Mouse (Mus musculus): ENCODE measurements around the gene Wfikkn1. TPM values are rescaled to one million over a fixed set of nuclear protein-coding genes. Genes with fewer than 3 reads are reported as not detected.

Gene Wfikkn1
- polyA plus RNA-seq, 1 experiment from 2014 or later = 0.16 TPM

DNA sequence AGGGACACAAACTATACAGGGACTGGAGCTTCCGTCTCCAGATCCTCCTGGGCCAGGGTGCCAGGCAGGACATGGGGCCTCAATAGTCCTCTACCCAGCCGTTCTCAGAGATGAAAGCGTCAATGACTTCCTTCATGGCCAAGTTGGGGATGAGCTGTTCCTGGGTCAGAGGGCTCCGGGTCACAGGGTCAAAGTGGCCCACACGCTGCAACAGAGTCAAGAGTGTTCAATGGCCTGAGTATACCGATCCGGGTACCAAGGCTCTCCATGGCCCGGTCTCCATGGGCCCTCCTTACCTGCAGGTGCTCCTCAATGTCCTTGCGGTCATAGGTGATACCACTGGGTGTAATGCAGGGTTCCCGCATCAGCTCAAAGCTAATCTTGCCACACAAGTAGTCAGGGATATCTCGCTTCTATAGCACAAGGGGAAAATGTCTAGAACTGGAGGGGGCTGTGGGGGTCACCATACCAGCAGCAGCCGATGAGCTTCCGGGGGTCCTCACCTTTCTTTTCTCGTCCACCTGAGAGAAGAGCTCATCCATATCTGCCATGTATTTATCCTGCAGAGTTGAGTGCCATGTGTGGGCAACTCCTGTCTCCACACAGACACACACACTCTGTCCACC lies 49.7 kb downstream of the Wfikkn1 start:
- Histone ChIP-seq H3K27me3 (replicated peaks; ENCODE audit: control insufficient read depth, insufficient read depth, low read length) (no peaks in the 10 kb centered on the region), H3K27ac (ENCODE audit: low read length) (no peak overlapping the region), H3K9ac (ENCODE audit: low read depth, low read length) (peak overlapping the region; percentile 90; the same call in 1 of the 2 replicates), H3K4me2 (ENCODE audit: low read depth, low read length) (peak overlapping the region; percentile 98), H3K4me1 (ENCODE audit: control insufficient read depth, insufficient read depth, low read length) (peaks cover 54% of the 10 kb centered on the region), H3K9me3 (ENCODE audit: control insufficient read depth, low read length) (no peaks in the 10 kb centered on the region), H3K4me3 (ENCODE audit: low read length) (peak overlapping the region; percentile 85), H3K36me3 (ENCODE audit: control insufficient read depth, insufficient read depth, low read length) (peaks cover 15% of the 10 kb centered on the region)
- no peak for ATAC-seq
- 82% methylated on average over 14 of the region's 14 CpGs for WGBS

GRCm38 (mm10) chr17:25830200-25830753 lies 50.4 kb downstream of the Wfikkn1 start:
- no peak for ATAC-seq
- no peaks in the 10 kb centered on the region for H3K27me3 ChIP-seq (replicated peaks; ENCODE audit: control insufficient read depth, insufficient read depth, low read length)
- peak overlapping the region; percentile 67 for H3K4me2 ChIP-seq (ENCODE audit: low read depth, low read length)
- peak overlapping the region; percentile 69 for H3K4me3 ChIP-seq (ENCODE audit: low read length)
- 80% methylated on average over 4 of the region's 4 CpGs for WGBS
- H3K9me3 ChIP-seq (ENCODE audit: control insufficient read depth, low read length) = no peaks in the 10 kb centered on the region
- H3K4me1 ChIP-seq (ENCODE audit: control insufficient read depth, insufficient read depth, low read length) = peaks cover 50% of the 10 kb centered on the region
- 0 out of 2 replicates have a peak overlapping the region, but pooled peaks have one; percentile 82 for H3K9ac ChIP-seq (ENCODE audit: low read depth, low read length)
- 0 out of 2 replicates have a peak overlapping the region, but pooled peaks have one; percentile 93 for H3K27ac ChIP-seq (ENCODE audit: low read length)
- H3K36me3 ChIP-seq (ENCODE audit: control insufficient read depth, insufficient read depth, low read length) = peaks cover 15% of the 10 kb centered on the region

DNA sequence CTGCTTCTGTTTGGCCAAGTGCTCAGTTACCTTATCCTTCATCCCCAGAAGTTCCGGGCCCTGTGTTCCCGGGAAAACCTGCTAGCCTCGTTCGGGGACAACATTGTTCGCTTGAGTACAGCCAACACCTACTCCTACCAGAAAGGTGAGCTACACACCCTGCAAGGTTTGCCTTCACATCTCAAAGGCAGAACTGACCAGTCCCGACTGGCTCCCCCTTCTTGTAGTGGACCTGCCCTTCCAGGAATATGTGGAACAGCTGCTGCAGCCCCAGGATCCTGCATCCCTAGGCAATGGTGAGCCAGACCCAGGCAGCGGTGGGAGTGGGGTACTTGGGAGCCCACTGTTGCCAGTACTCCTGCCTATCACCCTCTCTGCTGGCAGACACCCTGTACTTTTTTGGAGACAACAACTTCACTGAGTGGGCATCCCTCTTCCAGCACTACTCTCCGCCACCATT lies 51.1 kb downstream of the Wfikkn1 start:
- no peak for ATAC-seq
- WGBS = 39% methylated on average over 8 of the region's 8 CpGs
- peak overlapping the region; percentile 69 for H3K4me3 ChIP-seq (ENCODE audit: low read length)
- H3K27me3 ChIP-seq (replicated peaks; ENCODE audit: control insufficient read depth, insufficient read depth, low read length) = no peaks in the 10 kb centered on the region
- H3K36me3 ChIP-seq (ENCODE audit: control insufficient read depth, insufficient read depth, low read length) = peaks cover 15% of the 10 kb centered on the region
- H3K9me3 ChIP-seq (ENCODE audit: control insufficient read depth, low read length) = no peaks in the 10 kb centered on the region
- H3K9ac ChIP-seq (ENCODE audit: low read depth, low read length) = peak overlapping the region; percentile 82
- H3K4me1 ChIP-seq (ENCODE audit: control insufficient read depth, insufficient read depth, low read length) = peaks cover 50% of the 10 kb centered on the region
- peak overlapping the region; percentile 93 for H3K27ac ChIP-seq (ENCODE audit: low read length)
- peak overlapping the region; percentile 67 for H3K4me2 ChIP-seq (ENCODE audit: low read depth, low read length)

DNA sequence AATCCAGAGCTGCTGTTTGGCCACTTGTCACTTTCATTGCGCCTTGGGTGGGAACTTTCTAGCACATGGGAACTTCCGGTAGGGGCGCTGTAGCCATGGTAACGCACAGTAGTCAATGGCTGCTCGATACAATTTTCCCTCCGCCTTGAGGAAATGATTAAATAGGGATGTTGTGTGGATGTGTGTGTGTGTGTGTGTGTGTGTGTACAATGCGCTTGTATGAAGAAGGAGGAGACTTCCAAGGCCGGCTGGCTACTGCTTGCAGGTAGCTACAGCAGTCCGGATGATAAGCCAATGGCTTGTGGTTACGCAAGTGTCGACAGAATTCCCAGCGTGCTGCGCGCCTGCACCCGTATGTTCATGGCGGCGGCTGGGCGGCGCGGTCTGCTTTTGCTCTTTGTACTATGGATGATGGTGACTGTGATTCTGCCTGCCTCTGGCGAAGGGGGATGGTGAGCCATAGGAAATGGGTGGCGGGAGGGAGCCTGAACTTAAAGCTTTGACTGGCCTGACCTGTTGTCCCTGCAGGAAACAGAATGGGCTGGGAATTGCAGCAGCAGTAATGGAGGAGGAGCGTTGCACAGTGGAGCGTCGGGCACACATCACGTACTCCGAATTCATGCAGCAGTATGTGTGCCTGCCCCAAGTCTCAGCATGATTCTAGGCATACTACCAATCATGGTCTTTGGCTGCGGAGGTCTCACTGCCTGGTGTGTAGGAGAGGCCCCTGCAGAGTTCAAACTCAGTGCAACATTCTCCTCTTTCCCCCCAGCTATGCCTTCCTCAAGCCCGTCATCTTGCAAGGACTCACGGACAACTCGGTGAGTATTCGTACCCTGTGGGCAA lies 51.7 kb downstream of the Wfikkn1 start, which contains the start of gene Jmjd8:
Gene Jmjd8 (plus strand): TSS at position 156 of the 846 bp plus-strand sequence.
- Histone ChIP-seq H3K9me3 (ENCODE audit: control insufficient read depth, low read length) (no peaks in the 10 kb centered on the region), H3K4me3 (ENCODE audit: low read length) (peak within 1 kb of the TSS; percentile 69), H3K27me3 (replicated peaks; ENCODE audit: control insufficient read depth, insufficient read depth, low read length) (no peaks in the 10 kb centered on the region), H3K4me1 (ENCODE audit: control insufficient read depth, insufficient read depth, low read length) (peaks cover 50% of the 10 kb centered on the region), H3K4me2 (ENCODE audit: low read depth, low read length) (peak within 1 kb of the TSS; percentile 67), H3K36me3 (ENCODE audit: control insufficient read depth, insufficient read depth, low read length) (peaks cover 15% of the 10 kb centered on the region), H3K9ac (ENCODE audit: low read depth, low read length) (peak within 1 kb of the TSS; percentile 82), H3K27ac (ENCODE audit: low read length) (peak within 1 kb of the TSS; percentile 93)
- ATAC-seq = peak; percentile 47
- WGBS = 1% methylated on average over 32 of the region's 32 CpGs

GRCm38 (mm10) chr17:25828223-25828594 lies 52.4 kb downstream of the Wfikkn1 start:
- 83% methylated on average over 8 of the region's 8 CpGs for WGBS
- Histone ChIP-seq H3K4me3 (ENCODE audit: low read length) (peak overlapping the region; percentile 69), H3K4me1 (ENCODE audit: control insufficient read depth, insufficient read depth, low read length) (peaks cover 51% of the 10 kb centered on the region), H3K27ac (ENCODE audit: low read length) (peak overlapping the region; percentile 93), H3K9ac (ENCODE audit: low read depth, low read length) (peak overlapping the region; percentile 82), H3K9me3 (ENCODE audit: control insufficient read depth, low read length) (no peaks in the 10 kb centered on the region), H3K4me2 (ENCODE audit: low read depth, low read length) (peak overlapping the region; percentile 67), H3K27me3 (replicated peaks; ENCODE audit: control insufficient read depth, insufficient read depth, low read length) (no peaks in the 10 kb centered on the region), H3K36me3 (ENCODE audit: control insufficient read depth, insufficient read depth, low read length) (peaks cover 15% of the 10 kb centered on the region)
- ATAC-seq = no peak

Small RNA genes lying within 50 kb of the gene (microRNA-seq; reads per million reads assigned to microRNA genes)
- gene Mir3082 = not detected

Other genes starting within 250 kb of the Wfikkn1 start
- gene Gng13, start 163.7 kb downstream of the Wfikkn1 start, polyA plus RNA-seq (2015; fragmentation: Nextera tagmentation; extraction: Ambion mirVana) = 1.9 TPM in 2 replicates
- 20.6 and 22.7 TPM in 2 replicates for gene Chtf18, start 153.4 kb downstream of the Wfikkn1 start, polyA plus RNA-seq (2015; fragmentation: Nextera tagmentation; extraction: Ambion mirVana)
- 15.8 and 19.4 TPM in 2 replicates for gene Rpusd1, start 153.2 kb downstream of the Wfikkn1 start, polyA plus RNA-seq (2015; fragmentation: Nextera tagmentation; extraction: Ambion mirVana)
- gene Mslnl, start 144.8 kb downstream of the Wfikkn1 start, polyA plus RNA-seq (2015; fragmentation: Nextera tagmentation; extraction: Ambion mirVana) = 0.05 TPM in 2 replicates
- 27.7 and 33.3 TPM in 2 replicates for gene Msln, start 126.5 kb downstream of the Wfikkn1 start, polyA plus RNA-seq (2015; fragmentation: Nextera tagmentation; extraction: Ambion mirVana)
- gene Narfl, start 107.1 kb downstream of the Wfikkn1 start, polyA plus RNA-seq (2015; fragmentation: Nextera tagmentation; extraction: Ambion mirVana) = 33.6 and 34.6 TPM in 2 replicates
- 36.8 and 41.1 TPM in 2 replicates for gene Haghl, start 95.2 kb downstream of the Wfikkn1 start, polyA plus RNA-seq (2015; fragmentation: Nextera tagmentation; extraction: Ambion mirVana)
- 0.16 and 0.27 TPM in 2 replicates for gene Ccdc78, start 94.3 kb downstream of the Wfikkn1 start, polyA plus RNA-seq (2015; fragmentation: Nextera tagmentation; extraction: Ambion mirVana)
- 111 and 112 TPM in 2 replicates for gene Fam173a, start 88.0 kb downstream of the Wfikkn1 start, polyA plus RNA-seq (2015; fragmentation: Nextera tagmentation; extraction: Ambion mirVana)
- gene AC134908.4, start 85.2 kb downstream of the Wfikkn1 start, polyA plus RNA-seq (2015; fragmentation: Nextera tagmentation; extraction: Ambion mirVana) = not detected in 2 replicates
- 34.6 and 37.0 TPM in 2 replicates for gene Metrn, start 83.7 kb downstream of the Wfikkn1 start, polyA plus RNA-seq (2015; fragmentation: Nextera tagmentation; extraction: Ambion mirVana)
- 2.2 and 2.4 TPM in 2 replicates for gene Fbxl16, start 71.8 kb downstream of the Wfikkn1 start, polyA plus RNA-seq (2015; fragmentation: Nextera tagmentation; extraction: Ambion mirVana)
- gene Wdr24, start 57.2 kb downstream of the Wfikkn1 start, polyA plus RNA-seq (2015; fragmentation: Nextera tagmentation; extraction: Ambion mirVana) = 23.4 and 25.5 TPM in 2 replicates
- 50.1 and 50.9 TPM in 2 replicates for gene Jmjd8, start 52.0 kb downstream of the Wfikkn1 start, polyA plus RNA-seq (2015; fragmentation: Nextera tagmentation; extraction: Ambion mirVana)
- 303 and 321 TPM in 2 replicates for gene Stub1, start 47.5 kb downstream of the Wfikkn1 start, polyA plus RNA-seq (2015; fragmentation: Nextera tagmentation; extraction: Ambion mirVana)
- gene Rhbdl1, start 43.6 kb downstream of the Wfikkn1 start, polyA plus RNA-seq (2015; fragmentation: Nextera tagmentation; extraction: Ambion mirVana) = 1.6 and 2.0 TPM in 2 replicates
- 1.4 and 2.3 TPM in 2 replicates for gene Gm20683, start 39.1 kb downstream of the Wfikkn1 start, polyA plus RNA-seq (2015; fragmentation: Nextera tagmentation; extraction: Ambion mirVana)
- gene Rhot2, start 36.0 kb downstream of the Wfikkn1 start, polyA plus RNA-seq (2015; fragmentation: Nextera tagmentation; extraction: Ambion mirVana) = 21.5 and 23.2 TPM in 2 replicates
- gene Wdr90, start 19.4 kb downstream of the Wfikkn1 start, polyA plus RNA-seq (2015; fragmentation: Nextera tagmentation; extraction: Ambion mirVana) = 11.3 and 11.9 TPM in 2 replicates
- gene Mcrip2, start 12.1 kb downstream of the Wfikkn1 start, polyA plus RNA-seq (2015; fragmentation: Nextera tagmentation; extraction: Ambion mirVana) = 79.5 and 89.3 TPM in 2 replicates
- 61.0 and 66.9 TPM in 2 replicates for gene Mettl26, start 5.8 kb downstream of the Wfikkn1 start, polyA plus RNA-seq (2015; fragmentation: Nextera tagmentation; extraction: Ambion mirVana)
- gene Rab40c, start 38.9 kb upstream of the Wfikkn1 start, polyA plus RNA-seq (2015; fragmentation: Nextera tagmentation; extraction: Ambion mirVana) = 23.2 and 24.3 TPM in 2 replicates
- gene Pigq, start 64.1 kb upstream of the Wfikkn1 start, polyA plus RNA-seq (2015; fragmentation: Nextera tagmentation; extraction: Ambion mirVana) = 57.8 and 59.7 TPM in 2 replicates
- 0.73 TPM in 1 of 2 replicates, not detected in the other for gene Nhlrc4, start 64.1 kb upstream of the Wfikkn1 start, polyA plus RNA-seq (2015; fragmentation: Nextera tagmentation; extraction: Ambion mirVana)
- gene A930017K11Rik, start 71.7 kb upstream of the Wfikkn1 start, polyA plus RNA-seq (2015; fragmentation: Nextera tagmentation; extraction: Ambion mirVana) = 0.21 and 0.22 TPM in 2 replicates
- gene Capn15, start 104.9 kb upstream of the Wfikkn1 start, polyA plus RNA-seq (2015; fragmentation: Nextera tagmentation; extraction: Ambion mirVana) = 22.3 and 24.5 TPM in 2 replicates
- 13.0 and 18.0 TPM in 2 replicates for gene Rab11fip3, start 188.7 kb upstream of the Wfikkn1 start, polyA plus RNA-seq (2015; fragmentation: Nextera tagmentation; extraction: Ambion mirVana)
- 49.6 and 51.5 TPM in 2 replicates for gene Decr2, start 209.5 kb upstream of the Wfikkn1 start, polyA plus RNA-seq (2015; fragmentation: Nextera tagmentation; extraction: Ambion mirVana)
- gene Nme4, start 214.7 kb upstream of the Wfikkn1 start, polyA plus RNA-seq (2015; fragmentation: Nextera tagmentation; extraction: Ambion mirVana) = 92.1 and 97.1 TPM in 2 replicates
- gene Tmem8, start 232.4 kb upstream of the Wfikkn1 start, polyA plus RNA-seq (2015; fragmentation: Nextera tagmentation; extraction: Ambion mirVana) = 12.1 and 15.1 TPM in 2 replicates
- 242 and 260 TPM in 2 replicates for gene Mrpl28, start 242.6 kb upstream of the Wfikkn1 start, polyA plus RNA-seq (2015; fragmentation: Nextera tagmentation; extraction: Ambion mirVana)

Measured in intestine, embryonic 16.5 days (tissue).